Mouse (Mus musculus): Measurements from ENCODE around the gene Smarcd1.

- TF ChIP-seq CTCF (IDR thresholded peaks at IDR 0.05; ENCODE audit: low read depth) (peak; percentile 23; the same call in 1 of the 2 replicates), EP300 (IDR thresholded peaks at IDR 0.05; ENCODE audit: low read depth) (no peak)
These were observed 19.0 kb upstream of the Smarcd1 start for GRCm38 (mm10) chr15:99682880-99683279.
